Mouse (Mus musculus) lung, postnatal 0 days (tissue): ENCODE results near the gene Tmem258. TPM values are rescaled to one million over a fixed set of nuclear protein-coding genes. Genes with fewer than 3 reads are reported as not detected.

Experiments
- ATAC-seq: fragments of 200-750 bp; cut with Nextera tagmentation; 2 replicates; pipeline ENCODE4 v1.8.0; 2017; ENCODE audit warnings: moderate library complexity
- DNase-seq: peaks from one replicate; pipeline ENCODE4 v3.0.0-alpha.2; 2016; ENCODE audit warnings: low spot score
- H3K27ac ChIP-seq: fragments of 300-500 bp; sonication (generic); 2 replicates; pipeline ENCODE4 v1.5.1; 2014; ENCODE audit warnings: antibody characterized with exemption, mild to moderate bottlenecking, low read length, mixed read lengths
- H3K27me3 ChIP-seq: fragments of 300-500 bp; sonication (generic); replicated peaks from 2 replicates; pipeline ENCODE4 v1.6.1; 2014; ENCODE audit warnings: low read length, mixed read lengths; ENCODE audit not compliant: insufficient read depth
- H3K36me3 ChIP-seq: fragments of 300-500 bp; sonication (generic); 2 replicates; pipeline ENCODE4 v1.6.1; 2014; ENCODE audit warnings: low read length, mixed read lengths; ENCODE audit not compliant: insufficient read depth
- H3K4me1 ChIP-seq: fragments of 300-500 bp; sonication (generic); 2 replicates; pipeline ENCODE4 v1.6.1; 2014; ENCODE audit warnings: antibody characterized with exemption, low read depth, low read length, mixed read lengths; ENCODE audit not compliant: insufficient read depth
- H3K4me2 ChIP-seq: fragments of 300-500 bp; sonication (generic); replicated peaks from 2 replicates; pipeline ENCODE4 v1.6.1; 2014; ENCODE audit warnings: low read depth, mild to moderate bottlenecking, low read length, moderate library complexity, mixed read lengths
- H3K4me3 ChIP-seq: fragments of 300-500 bp; sonication (generic); 2 replicates; pipeline ENCODE4 v1.5.1; 2014; ENCODE audit warnings: low read depth, low read length
- H3K9ac ChIP-seq: fragments of 300-500 bp; sonication (generic); replicated peaks from 2 replicates; pipeline ENCODE4 v1.6.1; 2014; ENCODE audit warnings: low read depth, mild to moderate bottlenecking
- H3K9me3 ChIP-seq: fragments of 300-500 bp; sonication (generic); 2 replicates; pipeline ENCODE4 v1.6.1; 2016; ENCODE audit warnings: low read length, mixed read lengths
- CTCF ChIP-seq: IDR thresholded peaks from 2 replicates; pipeline ENCODE4 v1.5.1; 2016; ENCODE audit warnings: antibody characterized with exemption, mild to moderate bottlenecking
- EP300 ChIP-seq: IDR thresholded peaks from 2 replicates; pipeline ENCODE4 v1.6.1; 2016; ENCODE audit warnings: antibody characterized with exemption, mild to moderate bottlenecking, control low read depth
- whole genome bisulfite sequencing: fragments of 180-500 bp; shearing (Covaris S2); extraction: QIAGEN DNeasy Blood & Tissue Kit; methylation state at CpG from one replicate; pipeline ENCODE4 v1.1.7; 2014; 5-methylcytosine and 5-hydroxymethylcytosine counted together
- polyA plus RNA-seq: library from polyadenylated mRNA; unstranded; fragments of >200 nt; fragmentation: Nextera tagmentation; extraction: Ambion mirVana; gene quantifications from 2 replicates; pipeline ENCODE4 v1.2.1, GENCODE M21; 2015

Tmem258 gene
- polyA plus RNA-seq, 1 experiment from 2014 or later, result 394 TPM

- no peak for TF ChIP-seq CTCF
- TF ChIP-seq EP300, result no peak
- Histone ChIP-seq H3K4me2 (no peak overlapping the region), H3K27ac (no peak overlapping the region), H3K4me3 (no peak overlapping the region), H3K9me3 (no peaks in the 10 kb centered on the region), H3K4me1 (peaks cover 5% of the 10 kb centered on the region; the same call in 1 of the 2 replicates), H3K36me3 (no peaks in the 10 kb centered on the region), H3K9ac (no peak overlapping the region), H3K27me3 (no peaks in the 10 kb centered on the region)
- DNase-seq, result no peak
- ATAC-seq, result no peak
- WGBS, result 35% methylated on average over 4 of the region's 4 CpGs
Measured at GRCm38 (mm10) chr19:10221585-10221984, 17.8 kb downstream of the Tmem258 start.

- H3K4me1 ChIP-seq, result peaks cover 5% of the 10 kb centered on the region; the same call in 1 of the 2 replicates
- 29% methylated on average over 6 of the region's 8 CpGs for WGBS
- H3K27ac ChIP-seq, result no peak overlapping the region
- no peak for ATAC-seq
- DNase-seq, result peak; percentile 55
- H3K4me2 ChIP-seq, result no peak overlapping the region
- H3K9ac ChIP-seq, result no peak overlapping the region
- no peak for TF ChIP-seq CTCF
- no peak for TF ChIP-seq EP300
- H3K36me3 ChIP-seq, result no peaks in the 10 kb centered on the region
- no peak overlapping the region for H3K4me3 ChIP-seq
- H3K27me3 ChIP-seq, result no peaks in the 10 kb centered on the region
- no peaks in the 10 kb centered on the region for H3K9me3 ChIP-seq
Measured at GRCm38 (mm10) chr19:10222656-10223055, 18.8 kb downstream of the Tmem258 start.

DNA sequence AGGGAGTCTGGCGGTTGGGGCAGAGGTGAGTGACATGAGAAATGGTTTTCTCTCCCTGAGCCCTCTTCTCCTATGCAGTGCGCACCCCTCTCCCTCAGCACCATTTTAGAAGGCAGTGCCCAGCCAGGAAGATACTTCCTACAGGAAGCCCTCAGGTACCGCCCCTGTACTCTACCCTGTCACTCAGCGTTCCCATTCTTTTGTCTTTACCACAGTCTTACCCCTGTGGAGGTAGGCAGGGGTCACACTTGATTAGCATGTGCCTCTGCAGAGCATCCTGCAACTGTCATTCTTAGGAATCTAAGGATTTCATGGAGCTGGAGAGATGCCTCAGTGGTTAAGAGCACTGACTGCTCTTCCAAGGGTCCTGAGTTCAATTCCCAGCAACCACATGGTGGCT is 19.7 kb downstream of the Tmem258 start:
- no peak for TF ChIP-seq CTCF
- no peak for TF ChIP-seq EP300
- Histone ChIP-seq H3K4me3 (no peak overlapping the region), H3K36me3 (no peaks in the 10 kb centered on the region), H3K4me2 (no peak overlapping the region), H3K4me1 (peaks cover 5% of the 10 kb centered on the region; the same call in 1 of the 2 replicates), H3K9ac (no peak overlapping the region), H3K9me3 (no peaks in the 10 kb centered on the region), H3K27me3 (no peaks in the 10 kb centered on the region), H3K27ac (no peak overlapping the region)
- ATAC-seq, result no peak
- WGBS, result 70% methylated on average over 4 of the region's 4 CpGs
- DNase-seq, result no peak

- peak overlapping the region; percentile 35 for H3K4me2 ChIP-seq
- H3K9ac ChIP-seq, result peak overlapping the region; percentile 16; the same call in 1 of the 2 replicates
- no peaks in the 10 kb centered on the region for H3K27me3 ChIP-seq
- peaks cover 5% of the 10 kb centered on the region; the same call in 1 of the 2 replicates for H3K4me1 ChIP-seq
- H3K27ac ChIP-seq, result peak overlapping the region; percentile 26; the same call in 1 of the 2 replicates
- 14% methylated on average over 25 of the region's 26 CpGs for WGBS
- TF ChIP-seq CTCF (peak; percentile 30), EP300 (no peak)
- ATAC-seq, result peak; percentile 63
- peak; percentile 40 for DNase-seq
- H3K4me3 ChIP-seq, result no peak overlapping the region; the same call in 1 of the 2 replicates
- no peaks in the 10 kb centered on the region for H3K9me3 ChIP-seq
- H3K36me3 ChIP-seq, result no peaks in the 10 kb centered on the region
Measured at GRCm38 (mm10) chr19:10224637-10225453, 21.0 kb downstream of the Tmem258 start.

DNA sequence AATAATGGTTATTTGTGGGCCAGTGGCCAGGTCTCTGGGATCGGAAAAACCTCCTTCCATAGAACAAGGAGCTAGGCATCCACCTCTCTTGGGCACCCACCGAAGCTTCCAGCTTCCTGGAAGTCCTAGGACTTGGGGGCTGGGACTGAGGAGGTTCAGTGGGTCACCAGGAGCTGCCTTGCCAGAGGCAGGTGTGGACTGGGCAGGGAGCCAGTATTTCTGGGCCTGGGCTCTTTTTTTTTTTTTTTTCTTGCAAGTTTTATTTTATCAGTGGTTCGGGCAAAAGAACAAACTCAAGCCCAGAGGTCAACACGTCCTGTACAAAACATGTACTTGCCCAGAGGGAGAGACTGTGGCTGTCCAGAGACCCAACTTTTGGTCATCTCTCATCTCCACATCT is 22.0 kb downstream of the Tmem258 start:
- Histone ChIP-seq H3K4me3 (no peak overlapping the region), H3K4me1 (peaks cover 5% of the 10 kb centered on the region; the same call in 1 of the 2 replicates), H3K9ac (no peak overlapping the region), H3K27ac (0 out of 2 replicates have a peak overlapping the region, but pooled peaks have one; percentile 26), H3K36me3 (no peaks in the 10 kb centered on the region), H3K4me2 (no peak overlapping the region), H3K27me3 (no peaks in the 10 kb centered on the region), H3K9me3 (no peaks in the 10 kb centered on the region)
- WGBS, result 42% methylated on average over 4 of the region's 4 CpGs
- ATAC-seq, result no peak
- DNase-seq, result peak; percentile 52
- TF ChIP-seq CTCF, result no peak
- 0 out of 2 replicates have a peak, but pooled peaks have one; percentile 19 for TF ChIP-seq EP300

GRCm38 (mm10) chr19:10231016-10231415 is 27.2 kb downstream of the Tmem258 start:
- no peak for ATAC-seq

More at GRCm38 (mm10) chr19:10231016-10231415, 27.2 kb downstream of the Tmem258 start:
- Histone ChIP-seq H3K4me3 (no peak overlapping the region), H3K4me1 (no peaks in the 10 kb centered on the region), H3K4me2 (no peak overlapping the region), H3K27me3 (no peaks in the 10 kb centered on the region), H3K9me3 (no peaks in the 10 kb centered on the region), H3K27ac (no peak overlapping the region), H3K9ac (no peak overlapping the region), H3K36me3 (no peaks in the 10 kb centered on the region)
- DNase-seq, result no peak
- 30% methylated on average over 7 of the region's 7 CpGs for WGBS
- no peak for TF ChIP-seq CTCF
- no peak for TF ChIP-seq EP300
